Mouse (Mus musculus): ENCODE data around the gene Kazn. TPM values are rescaled to one million over a fixed set of nuclear protein-coding genes. Genes with fewer than 3 reads are reported as not detected.

The Kazn gene
- polyA plus RNA-seq, 1 experiment from 2014 or later: 0.74 TPM

GRCm38 (mm10) chr4:142136766-142137503, 102.3 kb downstream of the Kazn start:
- Histone ChIP-seq H3K9ac (replicated peaks) (no peak overlapping the region), H3K4me1 (ENCODE audit: insufficient read depth) (no peaks in the 10 kb centered on the region), H3K36me3 (replicated peaks; ENCODE audit: insufficient read depth, low read length) (no peaks in the 10 kb centered on the region), H3K9me3 (ENCODE audit: low read length) (no peaks in the 10 kb centered on the region), H3K27me3 (ENCODE audit: insufficient read depth, low read length) (no peaks in the 10 kb centered on the region), H3K27ac (ENCODE audit: low read depth) (no peak overlapping the region), H3K4me2 (ENCODE audit: low read depth, low read length) (no peak overlapping the region), H3K4me3 (ENCODE audit: low read depth, low read length) (no peak overlapping the region)
- TF ChIP-seq EP300 (IDR thresholded peaks at IDR 0.05; ENCODE audit: low read depth): no peak
- no peak for TF ChIP-seq CTCF (IDR thresholded peaks at IDR 0.05; ENCODE audit: low read depth)
- ATAC-seq (no peak), DNase-seq (no peak)
- 85% methylated on average over 10 of the region's 10 CpGs for WGBS (ENCODE audit: insufficient replicate concordance)

GRCm38 (mm10) chr4:142135515-142135914, 103.7 kb downstream of the Kazn start:
- no peaks in the 10 kb centered on the region for H3K27me3 ChIP-seq (ENCODE audit: insufficient read depth, low read length)
- TF ChIP-seq CTCF (IDR thresholded peaks at IDR 0.05; ENCODE audit: low read depth) (no peak), EP300 (IDR thresholded peaks at IDR 0.05; ENCODE audit: low read depth) (no peak)
- H3K9me3 ChIP-seq (ENCODE audit: low read length): no peaks in the 10 kb centered on the region
- no peaks in the 10 kb centered on the region for H3K36me3 ChIP-seq (replicated peaks; ENCODE audit: insufficient read depth, low read length)
- H3K4me2 ChIP-seq (ENCODE audit: low read depth, low read length): no peak overlapping the region
- ATAC-seq (no peak), DNase-seq (no peak)
- H3K27ac ChIP-seq (ENCODE audit: low read depth): no peak overlapping the region
- H3K4me3 ChIP-seq (ENCODE audit: low read depth, low read length): no peak overlapping the region
- no peak overlapping the region for H3K9ac ChIP-seq (replicated peaks)
- no peaks in the 10 kb centered on the region for H3K4me1 ChIP-seq (ENCODE audit: insufficient read depth)
- 52% methylated on average over 2 of the region's 2 CpGs for WGBS (ENCODE audit: insufficient replicate concordance)

- no peak overlapping the region for H3K4me2 ChIP-seq (ENCODE audit: low read depth, low read length)
- 66% methylated on average over 5 of the region's 5 CpGs for WGBS (ENCODE audit: insufficient replicate concordance)
- H3K4me3 ChIP-seq (ENCODE audit: low read depth, low read length): no peak overlapping the region
- H3K27ac ChIP-seq (ENCODE audit: low read depth): no peak overlapping the region
- no peaks in the 10 kb centered on the region for H3K9me3 ChIP-seq (ENCODE audit: low read length)
- no peaks in the 10 kb centered on the region for H3K4me1 ChIP-seq (ENCODE audit: insufficient read depth)
- ATAC-seq (no peak), DNase-seq (no peak)
- H3K36me3 ChIP-seq (replicated peaks; ENCODE audit: insufficient read depth, low read length): no peaks in the 10 kb centered on the region
- H3K9ac ChIP-seq (replicated peaks): no peak overlapping the region
- H3K27me3 ChIP-seq (ENCODE audit: insufficient read depth, low read length): no peaks in the 10 kb centered on the region
- TF ChIP-seq CTCF (IDR thresholded peaks at IDR 0.05; ENCODE audit: low read depth): no peak
- no peak for TF ChIP-seq EP300 (IDR thresholded peaks at IDR 0.05; ENCODE audit: low read depth)
These were observed 109.0 kb downstream of the Kazn start for GRCm38 (mm10) chr4:142130162-142130561.

GRCm38 (mm10) chr4:142127275-142127788, 111.9 kb downstream of the Kazn start:
- Histone ChIP-seq H3K4me2 (ENCODE audit: low read depth, low read length) (no peak overlapping the region), H3K36me3 (replicated peaks; ENCODE audit: insufficient read depth, low read length) (no peaks in the 10 kb centered on the region), H3K27ac (ENCODE audit: low read depth) (no peak overlapping the region), H3K4me3 (ENCODE audit: low read depth, low read length) (no peak overlapping the region), H3K9ac (replicated peaks) (no peak overlapping the region), H3K9me3 (ENCODE audit: low read length) (no peaks in the 10 kb centered on the region), H3K27me3 (ENCODE audit: insufficient read depth, low read length) (no peaks in the 10 kb centered on the region), H3K4me1 (ENCODE audit: insufficient read depth) (no peaks in the 10 kb centered on the region)
- WGBS (ENCODE audit: insufficient replicate concordance): 34% methylated on average over 6 of the region's 6 CpGs
- no peak for ATAC-seq
- TF ChIP-seq EP300 (IDR thresholded peaks at IDR 0.05; ENCODE audit: low read depth): no peak
- no peak for TF ChIP-seq CTCF (IDR thresholded peaks at IDR 0.05; ENCODE audit: low read depth)
- DNase-seq: no peak

- H3K9me3 ChIP-seq (ENCODE audit: low read length): no peaks in the 10 kb centered on the region
- no peak overlapping the region for H3K9ac ChIP-seq (replicated peaks)
- H3K27me3 ChIP-seq (ENCODE audit: insufficient read depth, low read length): no peaks in the 10 kb centered on the region
- no peaks in the 10 kb centered on the region for H3K36me3 ChIP-seq (replicated peaks; ENCODE audit: insufficient read depth, low read length)
- H3K4me1 ChIP-seq (ENCODE audit: insufficient read depth): no peaks in the 10 kb centered on the region
- TF ChIP-seq CTCF (IDR thresholded peaks at IDR 0.05; ENCODE audit: low read depth): no peak
- TF ChIP-seq EP300 (IDR thresholded peaks at IDR 0.05; ENCODE audit: low read depth): no peak
- WGBS (ENCODE audit: insufficient replicate concordance): 34% methylated on average over 10 of the region's 10 CpGs
- H3K4me3 ChIP-seq (ENCODE audit: low read depth, low read length): no peak overlapping the region
- H3K4me2 ChIP-seq (ENCODE audit: low read depth, low read length): no peak overlapping the region
- H3K27ac ChIP-seq (ENCODE audit: low read depth): no peak overlapping the region
- no peak for DNase-seq
- ATAC-seq: no peak
These were observed 112.4 kb downstream of the Kazn start for GRCm38 (mm10) chr4:142126641-142127274.

- no peak for DNase-seq
- Histone ChIP-seq H3K4me2 (ENCODE audit: low read depth, low read length) (no peak overlapping the region), H3K27me3 (ENCODE audit: insufficient read depth, low read length) (no peaks in the 10 kb centered on the region), H3K9me3 (ENCODE audit: low read length) (no peaks in the 10 kb centered on the region), H3K9ac (replicated peaks) (no peak overlapping the region), H3K4me1 (ENCODE audit: insufficient read depth) (no peaks in the 10 kb centered on the region), H3K36me3 (replicated peaks; ENCODE audit: insufficient read depth, low read length) (no peaks in the 10 kb centered on the region), H3K27ac (ENCODE audit: low read depth) (no peak overlapping the region), H3K4me3 (ENCODE audit: low read depth, low read length) (no peak overlapping the region)
- no peak for ATAC-seq
- WGBS (ENCODE audit: insufficient replicate concordance): 47% methylated on average over 1 of the region's 1 CpGs
- TF ChIP-seq EP300 (IDR thresholded peaks at IDR 0.05; ENCODE audit: low read depth) (no peak), CTCF (IDR thresholded peaks at IDR 0.05; ENCODE audit: low read depth) (no peak)
These were observed 118.0 kb downstream of the Kazn start for GRCm38 (mm10) chr4:142121164-142121563.

Measured in liver, postnatal 0 days (tissue).